Mouse (Mus musculus): ENCODE results near the gene Gzmg.
A peak's percentile ranks its signal among the peaks of the same experiment; 100 is the strongest.
"Not testable (repeated sequence)": the region's sequence is repeated elsewhere in the genome, so short reads cannot be mapped to it uniquely, and the experiment has no call there.

The Gzmg gene

DNA sequence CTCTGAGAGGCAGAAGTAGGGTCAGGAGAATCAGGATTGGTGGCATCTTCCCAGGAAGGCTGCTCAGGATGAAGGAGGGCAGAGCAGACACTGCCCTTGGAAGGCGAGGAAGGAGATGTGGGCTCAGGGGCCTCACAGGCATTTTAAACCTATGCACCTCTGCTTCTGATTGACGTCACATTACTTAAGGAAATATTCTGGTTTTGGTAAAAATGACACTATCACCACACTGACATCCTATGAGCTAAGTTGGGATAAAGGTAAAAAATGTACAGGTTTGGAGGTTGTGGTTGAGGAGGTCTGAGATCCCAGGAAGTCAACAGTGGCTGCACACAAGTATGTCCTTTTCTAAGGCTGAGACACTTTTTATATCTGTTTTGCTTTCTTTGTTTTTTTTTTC is at the start of gene Gzmg:
TSS of gene Gzmg (minus strand) at position 101 of the 400 bp plus-strand sequence.
- not testable (repeated sequence) for DNase-seq (ENCODE audit: low read depth)

DNA sequence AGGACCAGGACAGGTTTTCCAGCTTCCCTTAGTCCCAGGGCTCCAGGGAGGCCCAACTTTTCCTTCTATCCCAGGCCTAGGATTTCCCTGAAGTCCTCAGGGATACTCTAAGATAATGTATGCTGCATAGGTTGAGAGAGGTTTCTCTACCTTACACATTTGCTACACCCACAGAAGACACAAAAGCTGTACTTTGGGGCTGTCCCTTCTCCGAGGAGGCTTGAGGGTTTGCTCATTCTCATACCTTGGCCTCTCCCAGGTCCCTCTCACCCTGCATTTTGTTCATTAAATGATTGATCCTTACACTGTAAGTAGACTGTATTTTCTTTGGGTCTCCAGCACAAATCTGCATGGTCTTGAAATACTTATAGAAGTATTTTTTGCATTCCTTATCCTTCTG is 46.2 kb upstream of the Gzmg start:
- no peak for DNase-seq (ENCODE audit: low read depth)

GRCm38 (mm10) chr14:56205021-56205420 is 45.6 kb upstream of the Gzmg start:
- DNase-seq (ENCODE audit: low read depth) = peak; percentile 25

GRCm38 (mm10) chr14:56203975-56204374 is 44.6 kb upstream of the Gzmg start:
- DNase-seq (ENCODE audit: low read depth) = peak; percentile 44

DNA sequence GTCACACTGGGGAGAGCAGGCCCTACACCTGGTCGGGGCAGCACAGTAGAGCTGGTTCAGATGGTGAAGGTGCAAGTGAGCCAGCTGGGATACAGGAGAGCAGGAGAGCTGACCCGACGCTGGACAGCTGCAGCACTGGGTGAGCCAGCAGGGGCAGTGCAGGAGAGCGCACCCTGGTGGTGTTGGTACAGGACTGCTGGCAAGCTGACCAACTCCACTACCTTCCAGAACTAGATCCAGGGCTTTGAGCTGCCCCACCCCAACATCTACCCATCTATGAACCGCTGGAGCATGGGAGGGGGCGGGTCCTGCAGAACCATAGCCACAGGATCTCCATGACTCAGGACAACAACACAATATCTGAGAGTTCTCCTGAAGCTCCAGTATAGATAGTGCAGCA is 27.6 kb upstream of the Gzmg start:
- no peak for DNase-seq (ENCODE audit: low read depth)

GRCm38 (mm10) chr14:56186521-56186920 is 27.1 kb upstream of the Gzmg start:
- DNase-seq (ENCODE audit: low read depth) = no peak

DNA sequence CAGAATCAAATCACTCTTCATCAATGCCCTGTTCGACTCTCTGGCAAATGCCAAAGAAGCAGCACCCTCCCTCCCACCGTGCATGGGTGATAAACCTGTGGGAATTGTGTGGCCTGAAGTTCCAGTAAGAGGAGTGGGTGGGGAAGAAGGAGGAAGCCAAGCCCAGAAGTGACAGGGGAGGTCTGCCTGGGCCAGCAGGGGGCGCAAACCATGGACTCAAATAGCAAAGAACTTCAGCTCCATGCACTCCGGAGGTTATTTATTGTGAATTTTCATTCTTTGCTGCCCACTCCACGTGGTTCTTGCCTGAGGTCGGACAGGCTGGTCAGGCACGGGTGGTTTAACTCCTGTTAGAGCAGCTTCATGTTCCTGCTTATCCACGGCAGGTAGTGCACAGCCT is 18.3 kb upstream of the Gzmg start:
- peak; percentile 19 for DNase-seq (ENCODE audit: low read depth)

DNA sequence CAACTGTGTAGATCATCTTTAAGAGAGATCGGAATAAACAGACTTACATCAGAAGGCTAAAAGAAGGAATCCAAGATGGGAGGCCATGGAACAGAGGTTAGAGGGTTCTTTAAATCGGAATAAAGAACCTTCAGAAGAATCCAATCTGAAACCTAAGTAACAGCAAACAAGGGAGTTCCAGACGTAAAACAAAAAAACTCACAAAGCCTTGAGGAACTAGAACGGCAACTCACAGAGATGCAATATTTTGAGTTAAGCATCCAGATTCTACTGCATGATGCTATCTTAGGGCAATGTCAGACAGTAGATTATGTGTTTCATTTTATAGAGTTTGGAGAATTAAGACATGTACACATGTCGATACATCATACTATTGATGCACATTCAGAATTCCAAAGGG is 15.1 kb upstream of the Gzmg start, which contains the start of gene Gzmn:
TSS of gene Gzmn (minus strand) at position 101 of the 400 bp plus-strand sequence.
- DNase-seq (ENCODE audit: low read depth) = no peak

DNA sequence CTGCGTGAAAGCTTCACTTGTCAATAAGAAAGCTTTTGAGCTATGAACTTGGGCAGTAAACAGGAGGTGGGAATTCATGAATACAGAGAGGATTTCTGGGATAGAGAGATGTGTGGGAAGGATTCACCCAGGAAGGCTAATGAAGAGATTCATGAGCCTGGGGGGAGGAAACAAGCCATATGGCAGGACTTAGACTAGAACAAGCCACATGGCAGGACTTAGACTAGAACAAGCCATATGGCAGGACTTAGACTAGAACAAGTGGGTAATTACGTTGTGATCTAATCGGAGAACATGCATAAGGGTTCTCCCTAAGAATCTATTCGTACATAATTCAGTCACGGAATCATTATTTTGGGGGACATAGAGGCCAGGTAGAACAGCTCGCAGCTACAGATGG is 14.0 kb upstream of the Gzmg start:
- no peak for DNase-seq (ENCODE audit: low read depth)

GRCm38 (mm10) chr14:56172744-56173143 is 13.4 kb upstream of the Gzmg start:
- DNase-seq (ENCODE audit: low read depth) = no peak

DNA sequence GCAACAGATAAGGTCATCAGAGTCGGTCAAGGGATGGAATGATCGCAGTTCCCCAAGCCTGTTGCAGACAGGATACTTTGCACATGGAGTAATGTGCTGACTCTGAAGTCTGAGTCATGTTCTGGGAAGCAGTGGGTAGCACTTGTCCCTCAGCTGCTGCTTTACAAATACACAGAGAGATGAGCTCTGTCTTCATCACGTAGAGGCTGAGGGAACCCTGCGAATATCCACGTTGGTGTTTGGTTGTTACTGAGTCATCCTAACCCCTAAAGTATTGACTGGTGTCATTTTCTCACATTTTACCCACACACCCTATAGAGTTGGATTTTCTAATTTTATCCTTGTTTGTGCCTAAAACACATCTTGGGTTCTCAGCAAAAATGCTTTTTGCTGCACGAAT is 8.6 kb upstream of the Gzmg start:
- no peak for DNase-seq (ENCODE audit: low read depth)

GRCm38 (mm10) chr14:56162109-56162508 is 2.7 kb upstream of the Gzmg start:
- DNase-seq (ENCODE audit: low read depth) = no peak

DNA sequence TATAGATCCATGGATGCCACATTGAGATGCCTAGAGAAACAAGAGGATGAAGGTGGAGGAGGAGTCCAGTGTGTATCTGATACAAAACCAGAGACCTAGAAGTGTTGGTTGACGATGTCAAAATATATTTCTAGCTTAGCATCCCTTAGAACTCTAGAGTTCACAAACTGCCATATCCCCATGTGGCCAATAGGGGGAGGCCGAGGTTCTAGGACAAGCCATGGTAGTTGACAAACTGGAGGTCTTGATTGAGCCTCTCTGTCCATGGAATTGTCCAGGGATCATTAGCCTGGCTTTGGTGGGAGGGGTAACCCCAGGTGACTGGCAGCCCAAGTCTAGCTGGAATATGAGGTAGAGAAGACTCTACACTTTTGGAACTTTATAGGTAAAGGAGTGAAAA is 4.0 kb downstream of the Gzmg start:
- no peak for DNase-seq (ENCODE audit: low read depth)

DNA sequence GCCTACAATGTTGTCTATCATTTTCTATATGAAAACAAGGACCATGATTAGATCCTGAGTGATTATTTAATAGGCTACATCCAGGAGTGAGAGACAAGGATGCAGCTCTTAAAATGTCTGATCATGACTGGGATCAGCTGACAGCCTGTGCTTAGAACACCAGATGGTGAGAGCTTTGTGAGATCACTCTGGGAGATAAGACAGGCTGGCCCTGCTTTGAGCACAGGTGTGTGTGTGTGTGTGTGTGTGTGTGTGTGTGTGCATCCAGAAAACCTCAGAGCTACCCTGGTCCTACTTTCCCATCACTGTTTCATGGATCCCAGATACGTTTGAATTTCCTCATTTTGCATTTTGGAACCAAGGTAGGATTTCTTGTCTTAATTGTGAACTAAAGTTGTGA is 25.7 kb downstream of the Gzmg start:
- not testable (repeated sequence) for DNase-seq (ENCODE audit: low read depth)

DNA sequence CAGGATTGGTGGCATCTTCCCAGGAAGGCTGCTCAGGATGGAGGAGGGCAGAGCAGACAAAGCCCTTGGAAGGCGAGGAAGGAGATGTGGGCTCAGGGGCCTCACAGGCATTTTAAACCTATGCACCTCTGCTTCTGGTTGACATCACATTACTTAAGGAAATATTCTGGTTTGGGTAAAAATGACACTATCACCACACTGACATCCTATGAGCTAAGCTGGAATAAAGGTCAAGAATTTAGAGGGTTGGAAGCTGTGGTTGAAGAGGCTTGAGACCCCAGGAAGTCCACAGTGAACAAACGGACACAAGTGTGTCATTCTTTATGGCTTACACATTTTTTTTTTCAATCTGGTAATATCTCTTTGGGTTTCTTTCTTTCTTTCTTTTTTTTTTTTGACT is 26.9 kb downstream of the Gzmg start, which contains the start of gene Gzmd:
TSS of gene Gzmd (minus strand) at position 101 of the 400 bp plus-strand sequence.
- not testable (repeated sequence) for DNase-seq (ENCODE audit: low read depth)

GRCm38 (mm10) chr14:56128341-56128740 is 31.0 kb downstream of the Gzmg start:
- no peak for DNase-seq (ENCODE audit: low read depth)

- no peak for DNase-seq (ENCODE audit: low read depth)
These were observed 35.9 kb downstream of the Gzmg start for GRCm38 (mm10) chr14:56123516-56123915.

GRCm38 (mm10) chr14:56120525-56120924 is 38.9 kb downstream of the Gzmg start, which contains the start of gene Gzme:
Gene Gzme, minus strand, starts transcription at chr14:56120625.
- DNase-seq (ENCODE audit: low read depth) = no peak

- not testable (repeated sequence) for DNase-seq (ENCODE audit: low read depth)
These were observed 43.7 kb downstream of the Gzmg start for GRCm38 (mm10) chr14:56115531-56116310.

Measured in c-Kit-positive CD71-negative TER-119-negative erythroid progenitor cells, embryonic 14.5 days (primary cell).